Mouse (Mus musculus) thymus, postnatal 14 days (tissue): ENCODE results near the gene Prr30.
"Not testable (repeated sequence)": the region's sequence is repeated elsewhere in the genome, so short reads cannot be mapped to it uniquely, and the experiment has no call there.

ENCODE experiments used
- DNase-seq: peaks from one replicate; pipeline ENCODE4 v3.0.0; 2021

Prr30 gene

DNA sequence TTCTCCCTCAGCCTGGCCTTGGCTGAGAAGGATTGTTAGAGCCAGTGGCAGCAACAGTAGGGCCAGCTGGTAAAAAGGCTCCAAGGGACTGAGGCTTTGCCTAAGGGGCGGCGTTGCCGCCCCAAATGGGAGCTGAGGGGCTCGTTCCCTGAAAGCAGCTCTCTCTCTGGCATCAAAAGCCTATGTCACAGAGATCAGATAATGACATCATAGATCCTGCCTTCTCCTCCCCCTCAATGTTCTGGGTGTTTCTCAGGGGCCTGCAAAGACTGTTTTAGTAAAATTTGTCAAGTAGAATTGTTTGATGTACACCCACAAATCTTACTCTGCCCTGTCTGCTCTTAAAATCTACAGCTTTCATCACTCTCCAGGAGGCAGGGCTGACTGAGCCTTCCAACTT lies at the start of gene Prr30:
Gene Prr30 (minus strand): TSS at position 101 of the 400 bp plus-strand sequence.
- no peak for DNase-seq

DNA sequence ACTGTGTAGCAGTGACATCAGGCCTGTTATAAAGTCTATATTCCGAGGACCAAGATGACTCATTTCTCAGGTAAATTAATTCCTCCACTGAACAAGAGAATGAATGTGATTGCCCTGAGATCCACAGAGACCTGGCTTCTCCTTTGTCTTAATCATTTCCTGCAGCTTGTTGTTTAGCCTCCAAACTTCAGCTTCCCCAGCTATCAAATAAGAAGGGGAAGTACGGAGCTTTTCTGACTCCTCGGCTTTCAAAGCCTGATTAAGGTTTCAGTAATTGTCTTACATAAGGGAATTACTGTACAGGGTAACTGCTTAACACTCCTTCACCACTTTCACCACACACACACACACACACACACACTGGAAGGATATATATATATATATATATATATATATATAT lies 46.7 kb upstream of the Prr30 start:
- DNase-seq: no peak

DNA sequence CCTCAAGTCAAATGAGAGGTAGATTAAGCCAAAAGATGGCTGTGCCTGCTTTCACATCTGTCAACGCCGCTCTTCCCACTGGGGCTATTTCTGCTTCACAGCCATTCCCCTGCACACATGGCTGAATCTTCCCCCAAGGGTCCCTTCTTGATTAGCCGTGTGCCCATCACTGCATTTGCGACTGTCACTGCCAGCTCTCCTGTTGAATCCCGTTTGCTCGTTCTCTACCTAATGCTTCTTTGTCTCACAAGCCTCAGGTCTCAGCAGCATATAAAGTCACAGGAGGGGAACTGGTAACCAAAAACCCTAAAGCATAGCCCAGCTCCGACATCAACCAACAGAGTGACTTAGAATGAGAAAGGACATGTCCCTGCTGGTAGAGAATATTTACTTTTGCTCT lies 45.6 kb upstream of the Prr30 start:
- no peak for DNase-seq

DNA sequence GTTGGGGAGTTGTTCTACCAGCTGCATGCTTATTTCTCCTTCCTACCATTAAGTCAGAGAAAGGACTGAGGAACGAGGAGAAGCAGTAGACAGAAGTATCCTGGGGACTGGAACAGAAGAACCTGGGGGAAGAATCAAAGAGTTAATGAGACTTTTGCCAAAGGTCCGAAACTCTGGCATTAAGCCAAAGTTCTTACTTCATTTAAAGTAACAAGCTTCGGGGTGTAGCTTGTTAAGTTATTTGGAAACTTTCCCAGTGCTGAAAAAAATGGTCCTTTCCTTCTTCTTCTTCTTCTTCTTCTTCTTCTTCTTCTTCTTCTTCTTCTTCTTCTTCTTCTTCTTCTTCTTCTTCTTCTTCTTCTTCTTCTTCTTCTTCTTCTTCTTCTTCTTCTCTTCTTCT lies 44.3 kb upstream of the Prr30 start:
- DNase-seq: not testable (repeated sequence)

DNA sequence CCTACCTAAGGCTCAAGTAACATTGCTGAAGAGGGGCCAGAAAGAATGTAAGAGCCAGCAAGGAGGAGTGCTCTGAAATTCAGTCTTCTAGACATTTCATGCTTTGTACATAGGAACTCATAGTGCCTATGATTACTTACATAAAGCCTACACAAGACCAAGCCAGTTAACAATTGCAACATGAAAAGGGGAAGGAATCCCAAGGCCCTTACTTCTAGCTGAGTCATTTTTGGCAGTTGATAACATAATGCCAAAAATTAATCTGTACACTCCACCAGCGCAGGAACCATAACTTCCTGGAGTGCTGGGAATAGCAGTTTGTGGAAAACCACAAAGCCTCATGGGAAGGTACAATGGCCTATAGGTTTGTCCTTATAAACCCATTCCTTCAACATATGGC lies 37.8 kb upstream of the Prr30 start:
- DNase-seq: no peak

DNA sequence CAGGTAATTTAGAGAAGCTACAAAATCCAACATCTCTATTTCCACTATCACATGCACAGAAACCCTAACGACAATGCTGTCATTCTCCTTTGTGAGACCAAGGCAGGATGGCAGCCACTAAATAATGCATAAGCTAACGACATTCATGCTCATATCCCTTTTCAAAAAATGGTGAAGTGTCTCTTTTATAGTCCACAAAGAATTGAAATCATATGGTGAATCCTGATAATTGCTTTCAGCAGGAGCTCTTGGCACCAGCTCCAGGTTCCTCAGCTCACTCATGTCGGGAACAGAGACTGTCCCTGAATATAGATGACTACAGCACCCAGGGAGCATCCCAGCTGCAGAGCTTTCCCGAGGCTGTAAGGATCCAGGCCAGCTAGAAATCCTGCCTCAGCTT lies 28.9 kb upstream of the Prr30 start:
- DNase-seq: no peak

DNA sequence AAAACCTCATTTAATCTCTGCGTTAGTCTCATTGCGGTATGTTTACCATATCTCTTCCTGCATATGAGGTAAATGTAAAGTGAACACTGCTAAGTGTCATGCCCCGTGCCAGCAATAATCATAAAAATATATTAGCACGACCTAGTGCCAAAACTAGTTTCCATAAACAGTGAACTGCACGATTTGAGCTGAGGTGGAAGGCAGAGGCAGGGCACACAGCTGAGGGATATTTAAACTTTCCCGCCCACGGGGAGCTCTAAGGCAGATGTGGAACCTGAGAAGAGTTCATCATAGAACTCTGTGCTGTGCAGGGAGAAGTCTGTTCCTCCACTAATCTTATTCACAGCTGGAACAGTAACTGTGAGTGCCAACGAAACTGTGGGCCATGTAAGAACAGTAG lies 22.2 kb upstream of the Prr30 start:
- no peak for DNase-seq

DNA sequence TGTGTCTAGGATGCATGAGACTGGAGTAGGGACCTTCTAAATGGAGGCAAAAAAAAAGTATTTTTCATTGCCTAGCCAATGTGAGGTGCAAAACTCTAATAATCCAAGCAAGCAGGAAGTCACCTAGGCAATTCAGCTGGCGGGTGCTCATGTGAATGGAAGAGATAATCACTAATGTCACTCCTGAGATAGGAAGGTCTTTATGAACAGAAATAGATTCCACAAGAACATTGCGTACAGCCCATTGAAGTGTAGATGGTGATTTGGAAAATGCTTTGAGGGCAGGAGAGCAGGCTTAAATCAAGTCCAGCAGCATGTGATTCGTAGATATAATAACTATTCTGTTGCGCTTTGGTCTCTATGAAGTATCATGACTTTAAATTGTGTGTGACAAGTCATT lies 27.9 kb downstream of the Prr30 start:
- no peak for DNase-seq
